Mouse (Mus musculus) embryo, embryonic 10.5 days (tissue): ENCODE measurements around the gene Abi3.
"Not testable (repeated sequence)": the region's sequence is repeated elsewhere in the genome, so short reads cannot be mapped to it uniquely, and the experiment has no call there.

Experiments
- DNase-seq: peaks from one replicate; pipeline ENCODE4 v3.0.0-alpha.2; 2015; ENCODE audit warnings: low spot score

Abi3 gene

DNA sequence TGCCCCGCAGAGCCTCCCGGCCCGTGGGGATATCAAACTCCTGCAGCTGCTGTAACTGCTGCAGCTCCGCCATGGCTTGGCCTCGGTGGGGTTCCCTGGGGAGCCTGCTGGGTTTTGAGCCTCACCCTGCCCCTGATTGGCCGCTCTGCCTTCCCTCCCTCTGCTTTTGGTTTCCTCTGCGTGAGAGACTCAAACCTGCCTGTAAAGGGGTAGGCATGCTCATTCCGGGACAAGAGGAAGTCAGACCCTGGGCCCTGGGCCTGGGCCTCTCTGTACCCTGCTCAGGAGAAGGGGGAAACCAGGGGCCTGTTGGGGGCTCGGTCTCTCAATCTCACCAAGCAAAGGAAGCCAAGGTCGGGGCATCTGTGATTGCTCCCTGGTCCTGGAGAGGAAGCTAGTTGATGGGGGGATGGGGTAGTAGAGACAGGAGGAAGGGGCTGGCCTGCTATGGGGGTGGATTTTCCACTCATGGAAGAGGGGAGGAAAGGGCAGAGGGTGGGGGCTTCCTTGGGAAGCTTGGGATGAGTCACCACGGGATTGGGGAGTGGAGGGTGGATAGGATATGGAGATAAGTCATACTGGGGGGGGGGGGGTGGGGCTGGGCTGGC, at the start of gene Abi3:
Abi3 (minus strand) TSS at position 403 of the 608 bp plus-strand sequence.
- no peak for DNase-seq

DNA sequence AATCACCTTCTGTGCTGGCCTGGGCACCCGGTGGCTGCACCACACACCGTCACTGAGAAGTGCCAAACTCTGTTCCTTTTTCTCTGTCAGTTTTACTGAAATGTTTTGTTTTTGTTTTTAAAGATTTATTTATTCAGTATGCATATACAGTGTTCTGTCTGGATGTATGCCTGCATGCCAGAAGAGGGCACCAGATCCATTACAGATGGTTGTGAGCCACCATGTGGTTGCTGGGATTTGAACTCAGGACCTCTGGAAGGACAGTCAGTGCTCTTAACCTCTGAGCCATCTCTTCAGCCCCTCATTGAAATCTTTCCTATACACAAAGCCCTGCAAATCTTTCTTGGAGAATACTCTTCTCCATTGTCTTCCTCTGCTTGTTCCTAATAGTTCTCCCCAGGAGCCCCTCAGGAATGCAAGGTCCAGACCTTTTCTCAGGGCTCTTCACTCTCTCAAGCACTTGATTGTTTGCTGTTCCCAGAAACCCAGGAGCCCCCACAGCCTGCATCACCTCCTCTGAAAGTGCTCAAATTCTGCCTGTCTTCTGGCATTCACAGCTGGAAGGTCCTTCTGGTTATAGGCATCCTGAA, 48.3 kb upstream of the Abi3 start:
- DNase-seq: no peak

DNA sequence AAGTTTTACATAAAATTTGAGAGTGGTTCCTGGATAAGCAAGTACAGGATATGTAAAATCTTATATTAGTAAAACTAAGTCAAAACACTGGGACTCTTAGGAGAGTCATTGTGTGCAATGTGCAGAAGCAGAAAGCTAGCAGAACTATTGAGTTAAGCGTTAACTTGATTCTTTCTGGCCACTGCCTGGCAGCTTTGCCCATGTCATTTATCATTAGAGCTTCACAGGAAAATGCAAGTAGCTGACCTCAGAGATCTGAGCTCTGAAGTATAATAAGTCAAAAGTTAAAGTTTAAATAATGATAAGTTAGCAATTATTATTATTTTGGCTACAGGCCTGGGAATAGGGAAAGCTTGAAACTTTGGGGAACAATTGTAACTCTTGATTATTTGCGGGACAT, 37.6 kb upstream of the Abi3 start:
- DNase-seq: not testable (repeated sequence)

DNA sequence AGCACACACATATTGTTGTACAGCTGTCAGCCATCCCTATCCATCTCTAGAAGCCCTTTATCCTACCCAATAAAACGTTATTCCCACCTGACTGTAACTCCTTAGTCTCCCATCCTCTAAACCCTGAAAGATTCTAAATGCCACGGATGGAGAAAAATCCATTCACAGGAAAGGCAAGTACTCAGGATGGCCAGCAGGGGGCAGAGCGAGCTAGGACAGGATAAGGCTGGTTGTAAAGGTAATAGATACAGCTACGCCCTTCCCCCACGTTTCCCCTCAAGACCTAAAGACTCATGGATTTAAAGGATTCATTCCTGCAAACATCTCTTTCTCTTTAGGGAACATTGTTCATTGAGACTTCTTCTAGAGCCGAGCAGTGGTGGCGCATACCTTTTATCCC, 34.0 kb upstream of the Abi3 start:
- peak; percentile 82 for DNase-seq

DNA sequence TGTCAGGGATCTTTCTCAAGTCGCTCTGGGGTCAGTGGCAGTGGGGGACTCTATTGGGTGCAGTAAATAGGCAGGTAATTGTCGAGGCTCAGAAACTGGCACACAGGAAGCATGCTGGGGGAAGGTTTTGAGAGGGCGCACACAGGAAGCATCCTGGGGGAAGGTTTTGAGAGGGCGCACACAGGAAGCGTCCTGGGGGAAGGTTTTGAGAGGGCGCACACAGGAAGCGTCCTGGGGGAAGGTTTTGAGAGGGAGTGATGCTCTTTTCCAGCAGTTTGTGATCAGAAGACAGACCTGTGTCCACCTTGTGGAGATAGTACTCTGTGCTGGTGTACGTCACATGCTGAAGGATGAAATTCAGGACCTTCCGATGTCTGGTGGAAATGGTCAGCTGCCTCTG, 33.5 kb upstream of the Abi3 start:
- peak; percentile 5 for DNase-seq

DNA sequence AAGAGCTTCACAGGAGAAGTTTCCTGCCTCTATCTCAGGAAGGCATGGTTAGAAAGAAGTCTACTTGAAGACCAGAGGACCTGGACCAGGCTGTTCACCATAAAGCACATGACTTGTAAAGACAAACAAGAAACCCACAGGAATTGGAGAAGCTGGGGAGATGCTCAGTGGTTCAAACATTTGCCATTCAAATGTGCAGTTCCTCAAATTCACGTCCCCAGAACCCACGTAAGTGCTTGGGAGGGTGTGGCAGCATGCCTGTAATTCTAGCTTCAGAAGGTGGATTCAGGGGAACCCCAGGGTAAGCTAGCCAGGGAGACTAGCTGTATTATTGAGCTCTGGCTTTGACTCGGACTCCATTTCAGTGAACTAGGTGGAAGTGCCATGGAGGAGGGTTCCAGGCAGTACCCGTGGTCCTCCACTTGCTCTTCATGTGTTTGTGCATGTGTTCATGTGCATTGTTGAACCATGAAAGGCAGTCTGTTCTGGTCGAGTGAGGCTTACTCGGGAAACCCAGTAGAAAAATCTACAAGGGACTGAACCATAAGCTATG, 27.7 kb upstream of the Abi3 start:
- DNase-seq: no peak

DNA sequence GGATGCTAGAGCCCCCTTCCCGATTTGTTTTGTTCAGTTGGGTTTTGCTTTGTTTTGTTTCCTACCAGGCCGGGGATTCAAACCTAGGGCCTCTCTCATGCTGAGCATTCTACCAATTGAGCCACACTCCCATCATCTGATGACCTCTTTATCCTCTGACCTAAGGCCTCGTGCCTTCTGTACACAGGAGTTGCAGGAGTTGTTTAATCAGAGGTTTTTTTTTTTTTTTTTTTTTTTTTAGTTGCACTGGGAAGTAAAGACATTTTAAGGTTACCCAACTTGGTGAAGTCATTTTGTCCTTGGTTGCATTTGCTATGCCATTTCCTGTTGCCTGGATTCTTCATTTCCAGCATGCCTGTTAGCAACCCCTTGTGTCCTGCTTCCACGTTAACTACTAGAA, 27.2 kb upstream of the Abi3 start:
- DNase-seq: no peak

DNA sequence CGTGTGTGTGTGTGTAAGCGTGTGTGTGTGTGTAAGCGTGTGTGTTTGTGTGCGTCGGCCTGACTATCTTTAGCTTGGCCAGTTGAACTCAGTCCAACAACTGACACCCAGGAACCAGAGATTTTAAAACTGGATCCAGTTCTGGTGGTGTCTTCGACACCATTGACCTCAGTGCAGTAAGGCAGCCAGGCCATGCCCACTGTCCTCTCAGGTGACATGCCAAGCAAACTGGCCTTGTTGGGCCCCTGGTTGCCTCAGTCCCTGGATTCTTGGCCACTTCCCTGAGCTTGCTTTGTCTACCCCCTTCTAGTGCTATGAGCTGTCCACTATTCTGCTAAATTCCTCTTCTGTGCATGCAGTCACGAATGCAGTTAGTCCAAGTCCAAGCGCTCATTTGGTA, 19.1 kb upstream of the Abi3 start:
- no peak for DNase-seq

DNA sequence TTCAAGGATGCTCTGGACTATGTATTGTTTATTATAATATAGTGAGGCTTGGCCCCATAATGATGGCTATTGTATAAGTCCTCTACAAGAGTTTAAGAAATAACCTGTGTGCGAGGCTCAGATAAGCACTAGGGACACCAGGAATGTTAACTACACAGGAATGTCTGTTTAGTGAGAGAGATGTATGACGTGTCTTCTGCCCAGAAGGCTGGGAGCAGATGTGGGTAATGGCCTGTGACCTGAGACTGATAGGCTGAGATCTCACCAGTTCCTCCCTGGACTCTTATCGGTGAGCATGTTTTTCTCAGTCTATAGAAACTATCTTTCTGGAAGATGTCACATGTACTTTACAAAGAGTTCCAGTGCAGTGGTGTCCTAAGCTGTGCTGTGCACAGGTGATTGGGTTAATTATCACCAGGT, 17.8 kb upstream of the Abi3 start:
- peak; percentile 56 for DNase-seq

DNA sequence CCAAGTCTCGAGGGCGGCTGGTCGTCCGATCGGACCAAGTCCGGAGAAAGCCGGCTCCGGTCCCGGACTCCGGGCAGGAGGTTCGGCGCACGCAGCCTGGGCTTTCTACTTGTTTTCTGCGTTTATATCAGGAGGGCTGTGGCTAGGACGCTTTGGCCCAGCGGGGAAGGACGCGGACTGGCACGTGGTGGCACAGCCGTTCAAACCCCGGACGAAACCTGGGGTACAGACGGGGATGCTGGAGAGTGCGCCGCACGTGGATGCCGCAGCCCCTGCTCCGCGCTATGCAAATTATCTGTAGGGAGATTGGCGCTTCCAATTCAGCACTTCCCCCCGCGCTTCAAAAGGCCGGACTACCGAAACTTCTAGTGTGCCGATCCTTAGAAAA, 17.2 kb upstream of the Abi3 start:
- DNase-seq: peak; percentile 84

DNA sequence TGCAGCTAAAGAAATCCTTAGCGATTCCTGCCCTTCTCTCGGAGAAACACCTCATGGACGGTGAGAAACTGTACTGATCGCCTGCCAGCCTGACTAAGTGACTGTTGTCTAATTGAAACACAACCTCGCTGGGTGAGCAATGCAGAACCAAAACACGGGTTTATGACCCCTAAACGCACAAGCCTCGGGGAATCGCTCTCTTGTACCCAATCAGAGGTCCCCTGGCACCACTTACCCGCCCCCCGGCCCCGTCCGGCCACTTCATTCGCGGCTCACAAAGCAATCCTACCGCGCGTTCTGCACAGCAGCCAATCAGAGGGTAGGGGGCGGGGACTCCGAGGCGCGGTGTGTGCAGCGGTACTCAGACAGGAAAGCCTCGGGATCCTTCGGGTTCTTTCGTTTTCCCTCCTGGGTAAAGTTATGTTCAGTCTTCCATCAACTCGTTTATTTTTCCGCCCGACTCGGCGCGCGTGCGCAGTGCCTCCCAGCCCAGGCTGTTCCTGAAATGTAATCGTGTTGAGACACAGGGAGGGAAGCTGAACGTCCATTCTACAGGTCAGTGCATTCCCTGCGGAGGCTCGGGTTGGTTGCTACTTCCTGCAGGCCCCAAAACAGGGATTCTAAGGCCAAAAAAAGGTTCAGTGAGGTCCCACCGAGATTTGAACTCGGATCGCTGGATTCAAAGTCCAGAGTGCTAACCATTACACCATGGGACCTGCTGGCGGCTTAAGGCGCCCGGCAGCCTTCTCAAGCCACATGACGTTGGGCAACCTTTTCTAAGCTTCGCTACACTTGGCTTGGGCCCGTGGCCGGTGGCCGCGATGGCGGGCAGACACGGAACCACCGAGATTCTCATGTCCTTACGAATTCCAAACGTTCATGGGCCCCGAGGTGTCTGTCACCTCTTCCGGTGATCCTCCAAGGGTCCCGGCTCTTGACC, 16.5 kb upstream of the Abi3 start:
- DNase-seq: peak; percentile 98

DNA sequence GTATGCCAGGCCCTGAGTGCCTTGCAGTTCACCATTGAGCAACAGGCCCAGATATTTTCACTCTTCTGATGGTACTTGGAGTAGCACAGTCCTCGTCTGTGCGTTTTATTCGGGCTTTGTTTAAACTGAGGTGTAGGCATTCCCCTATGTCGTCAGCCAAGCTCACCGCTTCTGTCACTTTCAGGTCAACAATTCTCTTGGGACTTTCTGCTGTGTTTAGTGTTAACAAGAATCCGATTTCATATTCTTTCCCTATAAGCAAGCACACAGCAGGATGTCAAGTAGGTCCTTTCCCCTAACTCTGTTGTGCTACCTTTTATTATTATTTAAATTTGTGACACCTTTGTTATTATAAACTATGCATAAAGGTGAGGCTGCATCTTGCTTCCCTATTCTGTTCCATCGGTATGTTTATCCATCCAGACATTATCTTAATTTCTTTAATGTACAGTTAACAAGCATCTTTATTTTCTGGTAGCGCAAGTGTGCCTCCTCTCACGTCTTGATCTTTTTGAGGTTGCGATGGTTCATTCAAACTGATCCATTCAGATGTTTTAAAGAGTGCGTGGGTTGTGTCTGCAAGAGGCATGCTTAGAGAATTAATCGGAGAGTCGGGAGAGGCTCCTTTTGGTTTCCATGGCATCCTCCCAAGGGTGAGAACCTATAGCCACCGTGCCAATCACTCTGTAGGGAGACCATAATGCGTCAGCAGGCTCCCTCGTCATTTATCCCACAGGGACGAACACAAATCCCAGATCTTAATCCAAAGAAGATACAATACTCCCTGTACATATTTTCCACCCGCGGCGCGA, 15.6 kb upstream of the Abi3 start:
- no peak for DNase-seq

DNA sequence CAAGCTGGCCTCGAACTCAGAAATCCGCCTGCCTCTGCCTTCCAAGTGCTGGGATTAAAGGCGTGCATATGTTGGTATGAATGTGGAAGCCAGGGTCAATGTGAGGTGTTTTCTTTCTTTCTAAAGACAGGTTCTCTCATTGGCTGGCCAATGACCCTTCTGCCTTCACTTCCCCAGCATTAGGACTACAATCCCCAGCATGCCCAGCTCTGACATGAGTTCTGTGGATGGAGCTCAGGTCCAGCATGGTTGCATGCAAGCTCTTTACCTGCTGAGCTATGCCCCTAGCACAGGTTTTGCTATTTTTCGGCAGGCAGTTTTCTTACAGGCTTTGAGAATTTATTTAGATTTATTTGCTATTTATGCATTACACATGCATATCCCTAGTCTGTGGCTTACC, 15.0 kb upstream of the Abi3 start:
- peak; percentile 28 for DNase-seq

DNA sequence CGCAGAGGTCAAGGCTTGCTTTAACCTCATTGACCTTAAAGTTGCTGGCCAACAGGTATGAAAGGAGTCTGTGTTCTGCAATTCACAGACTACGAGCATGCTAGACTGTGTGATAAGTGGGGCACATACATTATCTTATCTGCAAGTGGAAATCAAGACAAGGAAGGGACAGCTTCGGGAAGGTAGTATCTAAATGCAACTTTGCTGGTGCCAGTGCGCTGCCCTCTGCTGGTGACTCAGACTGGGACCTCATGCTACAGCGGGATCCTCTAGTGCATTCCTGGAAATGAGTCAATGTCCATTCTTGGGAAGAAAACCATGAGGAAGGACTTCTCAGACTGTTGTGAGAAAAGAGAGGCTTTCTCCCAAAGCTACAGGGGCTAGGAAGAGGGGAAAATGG, 11.4 kb upstream of the Abi3 start:
- DNase-seq: no peak

DNA sequence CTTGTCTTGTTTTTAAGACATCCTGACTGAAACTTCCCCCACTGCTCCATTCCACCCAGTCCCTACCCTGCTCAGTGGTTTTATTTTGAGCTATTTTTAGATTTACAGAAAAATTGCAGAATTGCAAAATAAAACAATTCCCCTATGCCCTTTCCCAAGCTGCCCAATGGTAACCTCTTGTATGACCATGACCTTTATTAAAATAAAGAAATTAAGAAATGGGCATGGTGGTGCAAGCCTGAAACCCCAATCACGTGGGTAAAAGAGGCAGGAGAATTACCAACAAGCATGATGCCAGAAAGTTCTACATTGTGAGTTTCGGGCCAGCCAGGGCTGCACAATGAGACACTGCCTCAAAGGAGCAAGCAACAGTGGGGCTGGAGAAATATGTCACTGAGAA, 8.6 kb upstream of the Abi3 start:
- DNase-seq: no peak

DNA sequence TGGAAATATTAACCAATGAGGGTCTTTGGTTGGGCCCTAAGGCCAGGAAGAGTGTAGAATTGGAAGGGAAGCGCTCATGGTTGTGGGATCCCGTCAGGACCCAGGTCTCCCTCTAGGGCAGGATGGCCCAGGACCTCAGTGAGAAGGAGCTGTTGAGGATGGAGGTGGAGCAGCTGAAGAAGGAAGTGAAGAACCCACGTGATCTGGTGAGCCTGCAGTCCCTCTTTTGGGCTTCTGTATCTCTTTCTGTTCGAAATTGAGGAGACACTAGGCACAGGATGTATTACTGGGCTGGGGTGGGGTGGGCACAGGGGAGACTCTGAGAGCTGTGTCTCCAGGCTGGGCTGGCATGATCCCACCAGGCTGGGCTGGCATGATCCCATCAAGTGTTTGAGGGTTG, 2.7 kb upstream of the Abi3 start:
- DNase-seq: no peak

DNA sequence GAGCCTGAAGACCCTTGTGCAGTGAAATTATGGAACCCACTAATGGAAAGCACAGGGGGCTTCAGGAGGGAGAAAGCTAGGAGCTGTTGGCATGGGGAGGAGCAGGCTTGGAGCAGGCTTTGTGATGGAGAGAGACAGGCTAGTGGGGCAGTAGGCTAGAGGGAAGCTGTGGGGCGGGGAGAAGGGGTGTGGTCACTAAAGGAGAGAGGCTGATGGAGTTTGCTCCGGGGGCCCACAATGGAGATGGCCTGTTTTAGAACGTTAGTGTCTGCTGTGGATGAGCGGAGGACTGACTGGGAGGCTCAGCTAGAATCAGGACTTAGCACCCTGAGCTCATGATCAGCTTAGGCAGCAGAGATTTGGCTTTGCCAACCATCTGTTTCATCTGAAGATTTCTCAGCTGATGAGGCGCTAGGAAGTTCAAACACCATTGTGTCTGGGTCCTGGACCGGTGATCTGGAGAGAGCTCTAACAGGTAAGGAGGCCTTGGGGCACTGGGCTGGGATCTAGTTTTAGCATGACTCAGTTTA, 1.2 kb upstream of the Abi3 start:
- DNase-seq: no peak

DNA sequence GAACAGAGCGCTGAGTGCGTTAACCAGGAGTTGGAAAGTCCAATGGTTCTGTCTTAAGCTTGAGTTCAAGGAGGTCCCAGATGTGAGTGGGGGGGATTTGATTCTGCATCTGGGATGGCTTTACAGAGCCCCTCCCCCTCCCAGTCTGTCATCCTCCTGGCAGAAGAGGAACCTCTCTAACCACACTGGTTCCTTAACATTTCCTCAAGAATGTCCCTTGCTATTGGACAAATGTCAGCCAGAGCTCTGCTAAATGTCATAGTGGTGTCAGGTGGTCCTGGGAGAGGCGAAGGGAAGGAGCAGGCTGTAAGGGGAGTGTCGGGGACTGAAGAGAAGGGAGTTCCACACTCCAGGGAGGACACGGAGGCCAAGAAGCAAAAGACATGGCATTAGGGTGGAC, 677 bp upstream of the Abi3 start:
- DNase-seq: no peak

DNA sequence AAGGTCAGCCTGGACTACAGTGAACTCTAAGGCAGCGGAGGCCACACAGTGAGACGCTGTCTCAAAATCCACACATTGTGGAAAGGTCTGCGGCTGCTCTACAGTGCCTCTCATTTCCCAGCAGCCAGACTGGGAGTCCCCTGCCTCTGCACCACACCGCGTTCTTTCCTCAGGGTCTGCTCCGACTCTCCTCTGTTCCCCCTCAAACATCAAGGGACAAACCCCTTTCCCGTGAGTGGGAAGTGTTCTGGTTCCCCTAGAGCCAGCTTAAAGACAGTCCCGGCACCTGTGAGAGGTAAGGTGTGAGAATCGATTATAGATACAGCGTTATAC, 812 bp downstream of the Abi3 start:
- no peak for DNase-seq

DNA sequence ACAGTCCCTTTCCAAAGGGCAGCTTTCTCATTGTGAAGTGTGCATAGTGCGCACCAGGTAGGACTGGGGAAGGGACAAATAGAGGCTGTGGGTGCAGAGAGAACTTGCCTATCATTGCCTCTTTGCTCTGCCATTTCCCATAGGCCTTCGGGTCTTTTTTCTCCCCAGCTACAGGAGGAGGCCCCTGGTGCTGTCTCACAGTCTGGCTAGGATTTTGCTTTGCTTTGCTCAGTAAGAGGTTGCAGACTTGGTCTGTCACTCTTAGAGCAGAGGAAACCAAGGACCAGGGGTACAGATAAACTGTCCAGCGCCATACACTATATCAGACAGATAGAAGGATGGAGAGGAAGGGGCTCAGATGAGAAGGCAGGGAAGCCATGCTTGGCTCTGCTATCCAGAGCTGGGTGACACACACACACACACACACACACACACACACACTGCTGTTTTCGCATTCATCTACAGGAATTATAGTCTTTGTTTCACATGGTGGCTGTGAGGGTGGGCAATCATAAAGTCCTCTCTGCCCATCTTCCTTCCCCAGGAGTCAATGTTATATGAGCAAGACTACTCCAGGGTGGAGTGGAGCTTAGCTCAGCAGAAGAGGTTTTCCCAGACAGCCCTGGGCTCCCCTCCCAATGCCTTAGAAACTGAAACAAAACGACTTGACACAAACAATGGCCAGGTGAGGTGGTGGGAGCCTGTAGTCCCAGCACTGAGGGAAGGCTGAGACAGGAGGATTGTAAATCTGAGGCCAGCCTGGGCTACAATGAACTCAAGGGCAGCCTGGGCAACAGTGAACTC, 1.4 kb downstream of the Abi3 start:
- no peak for DNase-seq
